Mouse (Mus musculus) heart, adult 2 months (tissue): ENCODE results near the gene Rora.

ENCODE experiments used
- CTCF ChIP-seq: fragments of 200-600 bp; IDR thresholded peaks from 2 replicates; pipeline ENCODE4 v1.8.1; 2022; ENCODE audit warnings: antibody characterized with exemption, mild to moderate bottlenecking, moderate library complexity
- EP300 ChIP-seq: fragments of 200-500 bp; IDR thresholded peaks from 2 replicates; pipeline ENCODE4 v1.6.1; 2011; ENCODE audit warnings: low read depth, low read length, control low read depth; ENCODE audit not compliant: insufficient read depth
- POLR2A ChIP-seq: fragments of 200-500 bp; IDR thresholded peaks from 2 replicates; pipeline ENCODE4 v1.6.1; 2011; ENCODE audit warnings: mild to moderate bottlenecking, low read depth, low read length, control low read depth; ENCODE audit not compliant: insufficient read depth

- no peak for TF ChIP-seq EP300
- TF ChIP-seq POLR2A = no peak
- no peak for TF ChIP-seq CTCF
Measured at GRCm38 (mm10) chr9:69036296-69036695, 382.7 kb downstream of the Rora start.
